Mouse (Mus musculus): Measurements from ENCODE around the gene Emcn.

DNA sequence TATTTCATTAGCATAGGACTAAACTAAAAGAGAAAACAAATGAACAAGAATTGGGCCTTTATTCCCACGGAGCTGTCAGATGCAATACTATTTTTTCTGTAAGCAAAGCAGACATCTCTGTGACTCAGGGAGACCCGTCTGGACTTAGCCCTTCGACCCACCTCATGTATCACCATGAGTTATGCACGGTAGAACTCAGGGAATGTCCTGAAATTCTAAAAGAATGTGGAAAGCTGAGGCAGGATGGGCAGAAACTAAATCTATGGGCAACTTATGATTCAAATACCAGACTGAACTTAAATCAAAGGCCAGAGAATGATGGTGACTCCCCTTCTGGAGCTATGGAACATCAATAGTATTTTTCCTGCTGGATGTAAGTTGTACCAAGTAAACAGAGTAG lies 8.3 kb upstream of the Emcn start:
- no peak for TF ChIP-seq CTCF (IDR thresholded peaks at IDR 0.05; ENCODE audit: extremely low read depth, insufficient read length, insufficient replicate concordance, low read depth, low read length)
- no peak for TF ChIP-seq POLR2A (IDR thresholded peaks at IDR 0.05; ENCODE audit: low read depth, low read length)

Data from small intestine, adult 2 months (tissue).